Mouse (Mus musculus): ENCODE measurements around the gene Rictor. TPM values are rescaled to one million over a fixed set of nuclear protein-coding genes. Genes with fewer than 3 reads are reported as not detected.
A peak's percentile ranks its signal among the peaks of the same experiment; 100 is the strongest.
"Not testable (repeated sequence)": the region's sequence is repeated elsewhere in the genome, so short reads cannot be mapped to it uniquely, and the experiment has no call there.

Rictor gene
- polyA plus RNA-seq, 1 experiment from 2014 or later, result 53.9 TPM

- peaks cover 45% of the 10 kb centered on the region for H3K36me3 ChIP-seq (replicated peaks; ENCODE audit: control insufficient read depth, insufficient read depth)
- H3K9me3 ChIP-seq (ENCODE audit: control insufficient read depth, low read length), result no peaks in the 10 kb centered on the region
- no peak for DNase-seq (ENCODE audit: low spot score)
- no peak for ATAC-seq (ENCODE audit: low FRiP score)
- WGBS, result 91% methylated on average over 2 of the region's 2 CpGs
- no peaks in the 10 kb centered on the region for H3K4me1 ChIP-seq (replicated peaks; ENCODE audit: control insufficient read depth, insufficient read depth, low read length)
- H3K9ac ChIP-seq, result no peak overlapping the region
- no peak overlapping the region for H3K4me2 ChIP-seq (replicated peaks)
- no peaks in the 10 kb centered on the region for H3K27me3 ChIP-seq (ENCODE audit: control insufficient read depth, insufficient read depth, low read length)
- no peak overlapping the region for H3K27ac ChIP-seq
- H3K4me3 ChIP-seq (replicated peaks; ENCODE audit: low read length), result no peak overlapping the region
Observed at GRCm38 (mm10) chr15:6754400-6754799, 46.2 kb downstream of the Rictor start.

GRCm38 (mm10) chr15:6772265-6772664, 64.1 kb downstream of the Rictor start:
- H3K4me1 ChIP-seq (replicated peaks; ENCODE audit: control insufficient read depth, insufficient read depth, low read length), result no peaks in the 10 kb centered on the region
- DNase-seq (ENCODE audit: low spot score) (no peak), ATAC-seq (ENCODE audit: low FRiP score) (no peak)
- no peaks in the 10 kb centered on the region for H3K9me3 ChIP-seq (ENCODE audit: control insufficient read depth, low read length)
- no peak overlapping the region for H3K9ac ChIP-seq
- H3K27ac ChIP-seq, result no peak overlapping the region
- no peaks in the 10 kb centered on the region for H3K27me3 ChIP-seq (ENCODE audit: control insufficient read depth, insufficient read depth, low read length)
- no peak overlapping the region for H3K4me2 ChIP-seq (replicated peaks)
- H3K36me3 ChIP-seq (replicated peaks; ENCODE audit: control insufficient read depth, insufficient read depth), result peaks cover 86% of the 10 kb centered on the region
- no peak overlapping the region for H3K4me3 ChIP-seq (replicated peaks; ENCODE audit: low read length)
- WGBS, result 86% methylated on average over 3 of the region's 3 CpGs

GRCm38 (mm10) chr15:6786212-6786611, 78.0 kb downstream of the Rictor start:
- Histone ChIP-seq H3K36me3 (replicated peaks; ENCODE audit: control insufficient read depth, insufficient read depth) (peaks cover 90% of the 10 kb centered on the region), H3K9ac (no peak overlapping the region), H3K27ac (no peak overlapping the region), H3K4me2 (replicated peaks) (no peak overlapping the region), H3K27me3 (ENCODE audit: control insufficient read depth, insufficient read depth, low read length) (no peaks in the 10 kb centered on the region), H3K9me3 (ENCODE audit: control insufficient read depth, low read length) (no peaks in the 10 kb centered on the region), H3K4me3 (replicated peaks; ENCODE audit: low read length) (no peak overlapping the region), H3K4me1 (replicated peaks; ENCODE audit: control insufficient read depth, insufficient read depth, low read length) (no peaks in the 10 kb centered on the region)
- no peak for ATAC-seq (ENCODE audit: low FRiP score)
- WGBS, result 94% methylated on average over 10 of the region's 10 CpGs
- DNase-seq (ENCODE audit: low spot score), result no peak

GRCm38 (mm10) chr15:6787236-6787635, 79.1 kb downstream of the Rictor start:
- 97% methylated on average over 10 of the region's 10 CpGs for WGBS
- DNase-seq (ENCODE audit: low spot score) (no peak), ATAC-seq (ENCODE audit: low FRiP score) (no peak)
- Histone ChIP-seq H3K9ac (no peak overlapping the region), H3K27me3 (ENCODE audit: control insufficient read depth, insufficient read depth, low read length) (no peaks in the 10 kb centered on the region), H3K36me3 (replicated peaks; ENCODE audit: control insufficient read depth, insufficient read depth) (peaks cover 89% of the 10 kb centered on the region), H3K9me3 (ENCODE audit: control insufficient read depth, low read length) (no peaks in the 10 kb centered on the region), H3K4me1 (replicated peaks; ENCODE audit: control insufficient read depth, insufficient read depth, low read length) (no peaks in the 10 kb centered on the region), H3K4me2 (replicated peaks) (no peak overlapping the region), H3K27ac (no peak overlapping the region), H3K4me3 (replicated peaks; ENCODE audit: low read length) (no peak overlapping the region)

- Histone ChIP-seq H3K27me3 (ENCODE audit: control insufficient read depth, insufficient read depth, low read length) (no peaks in the 10 kb centered on the region), H3K9me3 (ENCODE audit: control insufficient read depth, low read length) (no peaks in the 10 kb centered on the region), H3K4me2 (replicated peaks) (no peak overlapping the region), H3K27ac (no peak overlapping the region), H3K4me1 (replicated peaks; ENCODE audit: control insufficient read depth, insufficient read depth, low read length) (no peaks in the 10 kb centered on the region), H3K36me3 (replicated peaks; ENCODE audit: control insufficient read depth, insufficient read depth) (peaks cover 92% of the 10 kb centered on the region), H3K9ac (no peak overlapping the region), H3K4me3 (replicated peaks; ENCODE audit: low read length) (no peak overlapping the region)
- ATAC-seq (ENCODE audit: low FRiP score) (no peak), DNase-seq (ENCODE audit: low spot score) (no peak)
- 93% methylated on average over 7 of the region's 7 CpGs for WGBS
Observed at GRCm38 (mm10) chr15:6790011-6790410, 81.8 kb downstream of the Rictor start.

- H3K27ac ChIP-seq, result no peak overlapping the region
- H3K27me3 ChIP-seq (ENCODE audit: control insufficient read depth, insufficient read depth, low read length), result no peaks in the 10 kb centered on the region
- H3K9ac ChIP-seq, result no peak overlapping the region
- peaks cover 94% of the 10 kb centered on the region for H3K36me3 ChIP-seq (replicated peaks; ENCODE audit: control insufficient read depth, insufficient read depth)
- 91% methylated on average over 11 of the region's 11 CpGs for WGBS
- H3K4me3 ChIP-seq (replicated peaks; ENCODE audit: low read length), result no peak overlapping the region
- no peaks in the 10 kb centered on the region for H3K9me3 ChIP-seq (ENCODE audit: control insufficient read depth, low read length)
- H3K4me2 ChIP-seq (replicated peaks), result no peak overlapping the region
- ATAC-seq (ENCODE audit: low FRiP score) (no peak), DNase-seq (ENCODE audit: low spot score) (no peak)
- H3K4me1 ChIP-seq (replicated peaks; ENCODE audit: control insufficient read depth, insufficient read depth, low read length), result no peaks in the 10 kb centered on the region
Observed at GRCm38 (mm10) chr15:6791648-6792047, 83.5 kb downstream of the Rictor start.

GRCm38 (mm10) chr15:6792846-6793245, 84.7 kb downstream of the Rictor start:
- ATAC-seq (ENCODE audit: low FRiP score) (no peak), DNase-seq (ENCODE audit: low spot score) (no peak)
- WGBS, result 83% methylated on average over 7 of the region's 7 CpGs
- H3K27me3 ChIP-seq (ENCODE audit: control insufficient read depth, insufficient read depth, low read length), result no peaks in the 10 kb centered on the region
- no peak overlapping the region for H3K9ac ChIP-seq
- no peak overlapping the region for H3K4me3 ChIP-seq (replicated peaks; ENCODE audit: low read length)
- no peaks in the 10 kb centered on the region for H3K4me1 ChIP-seq (replicated peaks; ENCODE audit: control insufficient read depth, insufficient read depth, low read length)
- peaks cover 95% of the 10 kb centered on the region for H3K36me3 ChIP-seq (replicated peaks; ENCODE audit: control insufficient read depth, insufficient read depth)
- H3K27ac ChIP-seq, result no peak overlapping the region
- H3K9me3 ChIP-seq (ENCODE audit: control insufficient read depth, low read length), result no peaks in the 10 kb centered on the region
- H3K4me2 ChIP-seq (replicated peaks), result no peak overlapping the region

- H3K4me2 ChIP-seq (replicated peaks); H3K4me3 ChIP-seq (replicated peaks; ENCODE audit: low read length); H3K9me3 ChIP-seq (ENCODE audit: control insufficient read depth, low read length); ATAC-seq (ENCODE audit: low FRiP score); H3K9ac ChIP-seq; H3K4me1 ChIP-seq (replicated peaks; ENCODE audit: control insufficient read depth, insufficient read depth, low read length); H3K27me3 ChIP-seq (ENCODE audit: control insufficient read depth, insufficient read depth, low read length); DNase-seq (ENCODE audit: low spot score); H3K27ac ChIP-seq: not testable (repeated sequence)
- H3K36me3 ChIP-seq (replicated peaks; ENCODE audit: control insufficient read depth, insufficient read depth), result peaks cover 40% of the 10 kb centered on the region
- over 99% methylated on average over 8 of the region's 8 CpGs for WGBS
Observed at GRCm38 (mm10) chr15:6801212-6801611, 93.0 kb downstream of the Rictor start.

GRCm38 (mm10) chr15:6815807-6816206, 107.6 kb downstream of the Rictor start:
- H3K4me2 ChIP-seq (replicated peaks), result no peak overlapping the region
- no peaks in the 10 kb centered on the region for H3K27me3 ChIP-seq (ENCODE audit: control insufficient read depth, insufficient read depth, low read length)
- H3K4me3 ChIP-seq (replicated peaks; ENCODE audit: low read length), result no peak overlapping the region
- H3K9me3 ChIP-seq (ENCODE audit: control insufficient read depth, low read length), result 0 out of 2 replicates have a peak, but pooled peaks cover 9% of the 10 kb centered on the region
- no peak overlapping the region for H3K27ac ChIP-seq
- H3K36me3 ChIP-seq (replicated peaks; ENCODE audit: control insufficient read depth, insufficient read depth), result no peaks in the 10 kb centered on the region
- DNase-seq (ENCODE audit: low spot score), result no peak
- 85% methylated on average over 4 of the region's 4 CpGs for WGBS
- H3K4me1 ChIP-seq (replicated peaks; ENCODE audit: control insufficient read depth, insufficient read depth, low read length), result no peaks in the 10 kb centered on the region
- ATAC-seq (ENCODE audit: low FRiP score), result no peak
- H3K9ac ChIP-seq, result no peak overlapping the region

- Histone ChIP-seq H3K9me3 (ENCODE audit: control insufficient read depth, low read length) (no peaks in the 10 kb centered on the region), H3K4me3 (replicated peaks; ENCODE audit: low read length) (no peak overlapping the region), H3K27me3 (ENCODE audit: control insufficient read depth, insufficient read depth, low read length) (no peaks in the 10 kb centered on the region), H3K9ac (no peak overlapping the region), H3K27ac (no peak overlapping the region), H3K36me3 (replicated peaks; ENCODE audit: control insufficient read depth, insufficient read depth) (no peaks in the 10 kb centered on the region), H3K4me2 (replicated peaks) (no peak overlapping the region), H3K4me1 (replicated peaks; ENCODE audit: control insufficient read depth, insufficient read depth, low read length) (no peaks in the 10 kb centered on the region)
- ATAC-seq (ENCODE audit: low FRiP score), result no peak; the same call in 1 of the 2 replicates
- DNase-seq (ENCODE audit: low spot score), result peak; percentile 53
- 47% methylated on average over 4 of the region's 4 CpGs for WGBS
Observed at GRCm38 (mm10) chr15:6840199-6840598, 132.0 kb downstream of the Rictor start.

Data from hindbrain, embryonic 14.5 days (tissue).